Mouse (Mus musculus): ENCODE measurements around the gene Nppa.

Gene Nppa

DNA sequence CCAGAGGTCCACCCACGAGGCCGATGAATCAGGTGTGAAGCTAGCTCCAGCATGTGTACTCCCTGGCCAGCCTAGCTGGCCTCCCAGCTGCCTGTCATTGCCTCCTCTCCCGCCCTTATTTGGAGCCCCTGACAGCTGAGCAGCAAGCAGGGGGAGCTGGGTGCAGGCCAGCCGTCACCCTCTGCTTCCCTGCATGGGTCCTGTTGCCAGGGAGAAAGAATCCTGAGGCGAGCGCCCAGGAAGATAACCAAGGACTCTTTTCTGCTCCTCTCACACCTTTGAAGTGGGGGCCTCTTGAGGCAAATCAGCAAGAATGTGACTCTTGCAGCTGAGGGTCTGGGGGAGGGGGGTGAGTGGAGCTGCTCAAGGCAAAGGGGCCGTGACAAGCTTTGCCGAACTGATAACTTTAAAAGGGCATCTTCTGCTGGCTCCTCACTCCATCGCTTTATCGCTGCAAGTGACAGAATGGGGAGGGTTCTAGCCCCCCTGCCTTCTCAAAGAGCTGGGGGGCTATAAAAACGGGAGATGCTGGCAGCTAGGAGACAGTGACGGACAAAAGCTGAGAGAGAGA is at the start of gene Nppa:
TSS of gene Nppa (plus strand) at position 521 of the 571 bp plus-strand sequence.
- no peak for DNase-seq (ENCODE audit: extremely low spot score)

DNA sequence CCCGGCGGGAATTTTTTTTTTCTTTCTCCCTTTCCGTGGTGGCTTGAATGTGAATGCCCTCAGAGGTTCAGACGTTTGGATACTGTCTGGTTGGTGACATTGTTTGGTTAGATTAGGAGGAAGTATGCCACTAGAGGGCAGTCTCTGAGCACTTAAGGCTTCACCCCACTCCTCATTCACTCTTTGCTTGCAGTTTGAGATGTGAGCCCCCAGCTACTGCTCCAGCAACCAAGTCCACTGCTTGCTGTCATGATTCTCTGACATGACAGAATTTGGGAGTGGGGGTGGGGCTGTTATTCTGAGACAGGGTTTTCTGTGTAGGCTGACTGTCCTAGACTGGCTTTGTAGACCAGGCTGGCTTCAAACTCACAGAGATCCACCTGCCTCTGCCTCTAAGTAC is 46.9 kb upstream of the Nppa start:
- DNase-seq (ENCODE audit: extremely low spot score), result peak; percentile 37

DNA sequence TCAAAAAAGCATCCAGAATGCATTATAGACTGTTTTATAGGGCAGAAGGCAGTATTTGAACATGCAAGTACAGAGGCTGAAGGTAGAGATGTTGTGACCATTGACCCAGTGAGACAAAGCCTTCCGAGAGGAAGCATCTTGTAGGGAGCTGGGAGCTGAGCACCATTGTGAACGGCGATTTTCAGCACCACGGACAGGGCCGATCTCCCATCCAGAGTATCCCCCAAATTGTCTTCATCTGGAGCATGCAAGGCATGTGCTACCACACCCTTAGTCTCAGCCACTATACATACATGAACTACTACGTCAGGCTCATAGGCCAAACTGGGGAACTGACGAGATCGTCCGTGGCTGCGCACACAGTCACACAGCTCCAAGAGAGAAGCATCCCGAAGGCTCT is 43.4 kb upstream of the Nppa start:
- peak; percentile 43 for DNase-seq (ENCODE audit: extremely low spot score)

DNA sequence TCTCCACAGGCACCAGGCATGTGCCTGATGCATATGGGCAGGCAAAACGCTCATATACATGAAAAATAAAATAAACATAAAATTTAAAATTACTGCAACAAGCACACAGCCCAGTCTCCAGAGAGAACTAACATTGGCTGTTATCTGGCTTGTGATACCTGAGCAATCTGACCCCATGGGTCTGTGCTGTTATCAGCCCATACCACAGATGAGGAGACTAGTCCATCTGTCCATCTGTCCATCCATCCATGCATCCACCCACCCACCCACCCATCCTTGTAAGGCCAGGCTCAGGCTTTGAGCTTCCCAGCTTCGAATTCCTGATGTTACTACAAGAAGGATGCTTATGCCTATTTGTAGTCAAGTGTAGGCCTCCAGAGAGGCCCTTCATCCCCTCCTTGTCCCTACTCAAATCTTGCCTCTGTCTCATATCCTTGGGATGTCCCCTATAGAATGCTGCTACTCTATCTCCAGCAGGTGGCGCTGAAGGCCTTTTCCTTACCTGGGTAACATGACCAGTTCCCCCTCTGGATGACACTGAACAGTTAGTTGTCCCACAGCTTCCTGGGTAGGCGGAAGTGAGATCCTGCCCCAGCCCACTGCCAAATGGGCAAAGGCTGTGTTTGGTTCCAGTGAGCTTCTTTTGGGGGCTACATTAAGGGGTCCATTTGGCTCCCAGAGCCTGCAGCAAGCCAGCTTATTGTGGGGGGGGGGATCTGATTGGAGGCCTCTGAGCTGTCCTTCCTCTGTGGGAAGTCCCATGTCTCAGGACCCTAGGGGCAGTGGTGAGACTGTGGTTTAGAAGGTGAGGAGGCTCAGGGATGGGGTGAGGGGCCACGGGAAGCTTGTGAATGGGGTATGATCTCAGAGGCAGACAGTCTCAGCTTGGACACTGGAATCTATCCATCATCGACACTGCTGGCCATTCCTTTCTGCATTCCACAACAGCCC is 40.4 kb upstream of the Nppa start:
- peak; percentile 62 for DNase-seq (ENCODE audit: extremely low spot score)

DNA sequence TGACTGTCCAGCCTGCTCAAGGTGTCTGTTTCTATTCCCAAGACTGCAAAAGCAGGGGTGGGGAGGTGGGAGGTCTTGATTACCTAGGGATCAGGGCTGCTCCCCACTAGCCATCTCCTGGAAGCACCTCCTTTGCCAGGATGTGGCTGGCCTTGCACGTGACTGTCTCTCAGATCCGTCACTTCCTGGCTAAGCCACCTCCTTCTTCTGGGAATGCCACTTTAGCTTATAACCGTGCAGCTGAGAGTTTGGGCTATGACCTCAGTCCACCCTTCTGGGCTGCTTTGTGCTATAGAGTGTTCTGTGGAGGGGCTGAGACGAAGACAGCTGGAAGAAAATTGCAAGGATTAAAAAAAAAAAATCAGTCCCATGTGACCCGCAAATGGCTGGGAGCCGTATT is 37.7 kb upstream of the Nppa start:
- DNase-seq (ENCODE audit: extremely low spot score), result no peak

DNA sequence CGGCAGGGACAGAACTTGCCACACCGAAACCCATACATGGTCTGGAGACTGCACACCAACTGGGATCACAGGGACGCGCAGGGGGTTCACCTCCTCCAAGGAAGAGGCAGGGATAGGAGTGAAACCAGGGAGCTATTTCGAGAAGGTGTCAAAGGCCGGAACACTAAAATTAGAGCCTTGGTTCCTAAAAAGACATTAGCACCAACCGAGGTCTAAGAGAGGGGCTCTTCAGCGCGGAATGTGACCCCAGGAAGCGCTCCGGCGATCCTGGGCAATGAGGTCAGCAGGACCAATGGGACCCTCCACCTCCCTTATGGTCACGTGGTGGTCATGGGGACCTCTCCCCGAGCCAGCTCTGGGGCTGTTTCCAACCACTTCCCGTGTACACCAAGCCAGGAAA is 36.9 kb upstream of the Nppa start:
- no peak for DNase-seq (ENCODE audit: extremely low spot score)

DNA sequence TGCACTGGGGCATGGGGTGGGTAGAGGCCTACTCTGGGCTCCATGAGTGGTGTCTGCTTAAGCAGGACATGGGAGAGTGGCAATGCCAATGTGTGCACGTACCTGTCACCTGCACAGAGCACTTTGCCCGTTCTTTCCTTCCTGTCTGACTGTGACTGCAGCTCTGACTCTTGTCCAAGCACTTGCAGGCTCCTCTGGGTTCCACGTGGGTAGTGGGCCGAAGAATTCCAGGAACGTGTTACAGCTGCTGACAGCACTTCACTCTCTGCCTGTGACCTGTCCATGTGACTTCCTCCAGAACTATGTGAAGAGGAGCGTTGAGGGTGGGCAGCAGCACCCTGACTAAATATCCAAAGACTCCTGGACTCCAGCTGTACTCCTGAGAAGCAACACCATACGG is 34.8 kb upstream of the Nppa start:
- DNase-seq (ENCODE audit: extremely low spot score), result no peak

DNA sequence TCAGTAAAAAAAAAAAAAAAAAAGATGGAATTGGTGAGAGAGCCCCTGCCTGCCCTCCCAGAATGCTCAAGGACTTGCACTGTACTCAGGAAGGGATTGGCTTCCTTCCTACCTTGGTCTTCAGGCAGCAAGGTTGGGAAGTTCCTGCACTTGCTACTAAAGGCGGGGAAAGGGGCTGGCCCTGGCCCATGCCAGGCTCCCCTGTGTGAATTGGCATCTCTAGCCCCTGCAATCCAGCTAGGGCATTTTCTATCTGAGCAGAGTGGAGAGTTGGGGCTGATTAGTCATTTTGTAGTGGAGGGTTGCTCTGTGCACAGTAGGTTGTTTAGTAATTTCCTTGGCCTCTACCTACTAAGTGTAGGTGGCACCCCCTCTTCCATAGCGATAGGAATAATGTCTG is 31.7 kb upstream of the Nppa start:
- DNase-seq (ENCODE audit: extremely low spot score), result no peak

DNA sequence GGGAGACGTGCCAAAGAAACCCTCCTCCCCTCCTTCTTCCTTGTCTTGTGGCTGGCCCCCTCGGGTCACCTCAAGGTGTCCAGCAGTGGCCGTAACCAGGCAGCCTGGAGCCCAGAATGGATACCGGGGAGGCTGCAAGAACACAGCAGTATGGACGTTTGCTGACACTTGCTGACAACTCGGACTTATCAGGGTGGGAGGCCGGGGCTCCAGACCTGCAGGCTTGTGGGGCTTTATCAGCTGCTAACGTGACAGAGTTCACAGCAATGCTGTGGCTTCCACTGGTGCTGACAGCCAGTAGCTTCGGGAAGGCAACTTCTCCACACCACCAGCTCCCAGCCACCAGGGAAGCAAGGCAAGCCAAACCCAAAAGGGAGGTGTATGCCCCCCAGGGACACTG is 31.2 kb upstream of the Nppa start:
- no peak for DNase-seq (ENCODE audit: extremely low spot score)

DNA sequence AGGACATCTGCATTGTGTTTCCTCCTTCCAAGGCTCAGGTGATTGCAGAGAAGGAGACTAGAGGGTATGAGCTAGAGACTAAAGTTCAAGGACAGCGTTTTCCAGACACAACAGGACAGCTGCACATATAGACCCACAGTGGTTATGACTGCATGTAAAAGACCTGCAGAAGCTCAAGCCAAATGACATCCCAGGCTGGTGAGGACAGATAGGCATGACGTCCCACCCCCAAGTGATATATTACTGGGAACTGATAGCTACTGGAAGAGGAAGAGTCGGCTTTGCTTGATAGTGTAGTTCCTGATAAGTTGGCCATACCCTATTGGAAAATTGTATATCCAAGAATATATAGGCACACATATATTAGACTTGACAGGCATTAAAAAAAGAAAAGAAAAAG is 24.3 kb upstream of the Nppa start:
- no peak for DNase-seq (ENCODE audit: extremely low spot score)

DNA sequence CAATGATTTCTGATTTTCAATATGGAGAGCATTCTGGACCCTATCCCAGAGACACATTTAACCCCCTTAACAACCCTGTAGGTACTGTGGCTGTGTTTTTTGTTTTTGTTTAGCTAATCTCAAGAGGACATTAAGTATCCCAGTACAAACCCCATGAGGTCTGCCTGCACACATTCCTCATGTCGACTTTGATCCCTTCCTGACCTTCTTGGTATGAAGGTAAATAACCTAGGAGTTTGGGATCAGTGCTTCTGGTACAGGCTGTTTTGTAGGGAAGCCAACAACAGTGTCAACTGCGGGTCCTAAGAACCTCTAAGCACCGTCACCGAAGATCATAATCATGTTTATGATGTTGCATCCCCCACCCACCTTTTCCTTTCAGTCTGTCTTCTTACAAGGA is 22.8 kb upstream of the Nppa start:
- DNase-seq (ENCODE audit: extremely low spot score), result no peak

DNA sequence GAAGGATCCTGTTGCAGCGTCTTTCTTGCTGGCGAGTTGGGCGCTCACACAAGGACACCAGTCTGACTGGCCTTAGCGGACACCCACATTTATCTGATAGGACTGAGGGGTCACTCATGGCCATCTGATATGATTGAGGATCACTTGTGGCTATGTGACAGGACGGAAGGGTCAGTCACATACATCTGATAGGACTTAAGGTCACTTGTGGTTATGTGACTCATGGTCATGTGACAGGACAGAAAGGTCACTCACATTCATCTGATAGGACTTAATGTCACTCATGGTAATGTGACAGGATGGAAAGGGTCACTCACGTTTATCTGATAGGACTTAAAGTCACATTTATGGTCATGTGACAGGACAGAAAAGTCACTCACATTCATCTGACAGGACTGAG is 22.1 kb upstream of the Nppa start:
- DNase-seq (ENCODE audit: extremely low spot score), result no peak

DNA sequence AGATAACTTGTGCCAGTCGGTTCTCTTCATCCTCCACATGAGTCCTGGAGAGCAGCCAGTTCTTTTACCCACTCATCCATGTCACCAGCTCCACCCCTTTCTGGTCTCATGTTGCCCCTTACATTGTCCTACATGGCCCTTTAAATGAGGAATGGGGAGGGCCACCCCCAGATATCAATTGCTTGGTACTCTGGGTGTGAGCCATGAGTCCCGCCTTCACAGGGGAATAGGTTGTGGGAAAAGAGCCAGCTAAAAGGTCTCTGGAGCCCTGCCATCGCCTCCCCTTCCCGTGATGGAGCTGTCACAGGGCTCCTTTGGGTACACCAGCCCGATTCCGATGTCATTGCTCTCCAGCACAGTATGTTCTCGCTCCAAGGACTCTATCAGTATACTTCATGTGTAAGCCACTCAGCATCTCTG is 21.1 kb upstream of the Nppa start:
- no peak for DNase-seq (ENCODE audit: extremely low spot score)

DNA sequence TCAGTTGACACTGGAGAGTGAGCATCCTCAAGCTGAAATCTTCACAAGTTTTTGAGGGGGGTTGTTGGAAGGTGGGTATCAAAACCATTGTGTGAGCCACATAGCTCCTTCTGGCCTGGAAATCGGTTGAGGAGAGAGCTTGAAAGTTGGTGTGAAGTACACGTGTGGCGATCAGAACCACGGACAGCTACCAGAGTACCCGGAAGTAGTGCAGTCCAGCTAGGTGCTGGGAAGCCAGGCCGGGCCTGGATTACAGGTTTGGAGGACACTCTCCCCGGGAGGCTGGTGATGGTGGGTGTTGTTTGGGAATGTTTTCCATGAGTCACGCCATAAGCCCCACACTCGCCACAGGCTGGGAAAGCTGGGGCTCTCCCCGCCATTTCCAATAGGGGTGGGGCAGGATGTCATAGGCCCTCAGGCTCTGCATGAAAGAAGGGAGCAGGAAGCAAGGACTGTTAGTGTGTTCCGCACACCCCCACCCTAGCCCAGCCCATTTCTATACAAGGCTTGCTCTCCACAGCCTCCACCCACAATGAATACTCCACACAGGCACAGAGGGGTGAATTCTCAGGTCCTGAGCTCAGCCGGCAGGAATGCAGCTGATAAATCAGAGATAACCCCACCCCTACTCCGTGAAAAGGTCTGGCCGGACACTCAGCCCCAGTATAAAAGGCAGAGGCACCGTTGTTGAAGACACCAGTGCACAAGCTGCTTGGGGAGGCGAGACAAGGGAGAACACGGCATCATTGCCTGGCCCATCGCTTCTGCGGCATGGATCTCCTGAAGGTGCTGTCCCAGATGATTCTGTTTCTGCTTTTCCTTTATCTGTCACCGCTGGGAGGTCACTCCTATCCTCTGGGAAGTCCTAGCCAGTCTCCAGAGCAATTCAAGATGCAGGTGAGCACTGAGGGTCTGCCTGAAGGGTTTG is 15.1 kb upstream of the Nppa start, which contains the start of gene Nppb:
TSS of gene Nppb (plus strand) at position 584 of the 928 bp plus-strand sequence.
- DNase-seq (ENCODE audit: extremely low spot score), result peak; percentile 52

DNA sequence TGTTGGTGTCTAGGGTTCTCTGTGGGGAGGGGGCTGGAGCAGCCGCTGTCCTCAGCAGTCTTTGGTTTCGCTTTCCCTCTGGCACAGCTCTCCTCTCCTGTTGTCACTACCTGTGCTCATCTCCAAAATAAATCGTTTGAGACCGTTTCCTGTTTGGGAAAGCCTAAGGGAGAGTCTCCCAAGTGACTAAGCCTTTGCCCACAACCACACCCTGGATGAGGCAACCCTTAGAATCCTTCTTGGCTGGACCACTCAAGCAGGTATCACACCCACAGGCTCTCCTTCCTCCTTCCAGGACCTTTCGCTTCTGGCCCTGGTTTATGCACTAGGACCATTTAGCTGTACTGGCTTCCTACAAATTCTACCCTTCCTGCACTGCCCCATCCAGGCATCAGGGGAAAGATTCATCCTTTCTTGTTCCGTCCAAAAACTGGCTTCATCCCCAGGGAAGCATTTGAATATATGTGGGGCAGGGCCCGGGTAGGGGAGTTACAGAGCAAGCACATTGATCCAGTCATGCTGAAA is 6.9 kb upstream of the Nppa start:
- DNase-seq (ENCODE audit: extremely low spot score), result no peak

DNA sequence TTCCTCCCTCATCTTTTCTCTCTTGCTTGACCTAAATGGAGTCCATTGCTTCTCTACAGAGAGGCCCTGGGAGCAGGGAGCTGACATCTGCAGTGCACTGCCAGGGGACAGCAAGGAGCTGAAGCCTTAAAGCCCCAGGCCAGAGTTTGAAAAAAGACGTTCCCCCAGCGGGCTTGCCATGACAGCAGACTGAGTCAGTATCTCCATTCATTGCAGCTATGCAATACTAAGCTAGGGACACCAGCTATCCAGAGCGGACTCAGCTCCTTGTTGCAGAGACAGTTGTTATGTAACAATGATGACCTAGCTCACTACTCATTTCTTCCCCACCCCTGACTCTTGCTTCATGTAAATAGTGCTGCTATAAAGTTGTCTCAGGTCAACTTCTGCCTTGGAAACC is 5.2 kb upstream of the Nppa start:
- DNase-seq (ENCODE audit: extremely low spot score), result no peak

DNA sequence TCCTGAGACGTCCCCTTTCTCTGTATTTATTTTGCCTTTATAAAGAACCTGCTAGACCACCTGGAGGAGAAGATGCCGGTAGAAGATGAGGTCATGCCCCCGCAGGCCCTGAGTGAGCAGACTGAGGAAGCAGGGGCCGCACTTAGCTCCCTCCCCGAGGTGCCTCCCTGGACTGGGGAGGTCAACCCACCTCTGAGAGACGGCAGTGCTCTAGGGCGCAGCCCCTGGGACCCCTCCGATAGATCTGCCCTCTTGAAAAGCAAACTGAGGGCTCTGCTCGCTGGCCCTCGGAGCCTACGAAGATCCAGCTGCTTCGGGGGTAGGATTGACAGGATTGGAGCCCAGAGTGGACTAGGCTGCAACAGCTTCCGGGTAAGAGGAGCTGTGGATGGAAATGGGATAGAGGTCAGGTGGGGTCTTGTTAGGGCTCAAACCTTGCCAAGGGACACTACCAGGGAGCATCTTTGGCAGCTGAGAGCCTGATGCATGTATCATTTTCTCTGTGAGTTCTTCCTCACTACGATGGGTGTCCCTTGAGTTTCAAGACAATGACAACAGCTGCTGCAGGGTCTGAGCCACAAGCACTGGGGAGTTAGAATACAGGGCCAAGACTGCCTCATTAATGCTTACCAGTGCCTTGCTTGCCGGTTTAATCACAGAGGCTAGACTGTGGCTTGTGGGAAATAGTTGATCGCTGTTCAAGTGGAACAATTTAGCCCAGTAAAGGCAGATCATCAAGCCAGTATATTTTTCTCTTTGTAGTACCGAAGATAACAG is 679 bp downstream of the Nppa start:
- DNase-seq (ENCODE audit: extremely low spot score), result no peak

DNA sequence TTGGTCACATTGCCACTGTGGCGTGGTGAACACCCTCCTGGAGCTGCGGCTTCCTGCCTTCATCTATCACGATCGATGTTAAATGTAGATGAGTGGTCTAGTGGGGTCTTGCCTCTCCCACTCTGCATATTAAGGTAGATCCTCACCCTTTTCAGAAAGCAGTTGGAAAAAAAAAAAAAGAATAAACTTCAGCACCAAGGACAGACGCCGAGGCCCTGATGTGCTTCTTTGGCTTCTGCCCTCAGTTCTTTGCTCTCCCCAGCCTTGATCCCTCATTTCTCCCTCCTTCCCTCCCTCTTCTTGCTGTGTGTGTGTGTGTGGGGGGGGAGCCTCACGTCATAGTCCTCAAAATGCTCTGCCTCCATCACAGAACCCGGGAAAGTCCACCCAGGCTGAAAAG is 1.3 kb downstream of the Nppa start:
- DNase-seq (ENCODE audit: extremely low spot score), result no peak

DNA sequence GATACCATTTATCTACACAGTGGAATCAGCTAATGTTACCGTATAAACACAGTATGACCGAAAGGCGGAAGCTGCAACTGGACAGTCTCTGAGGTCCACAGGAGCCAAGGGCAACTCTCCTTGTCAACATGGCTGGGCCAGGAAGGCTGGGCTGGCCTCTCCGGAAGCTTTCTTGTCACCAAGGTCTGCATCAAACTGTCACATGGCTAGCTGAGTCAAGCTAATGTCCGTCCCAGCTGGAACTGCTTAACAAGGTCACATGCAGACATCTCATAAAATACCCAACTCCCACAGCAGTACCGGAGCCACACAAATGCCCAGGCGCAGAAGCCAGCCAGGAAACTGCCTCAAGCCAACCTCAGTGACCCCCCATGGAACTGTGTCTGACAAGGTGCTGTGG is 3.8 kb downstream of the Nppa start:
- DNase-seq (ENCODE audit: extremely low spot score), result no peak

DNA sequence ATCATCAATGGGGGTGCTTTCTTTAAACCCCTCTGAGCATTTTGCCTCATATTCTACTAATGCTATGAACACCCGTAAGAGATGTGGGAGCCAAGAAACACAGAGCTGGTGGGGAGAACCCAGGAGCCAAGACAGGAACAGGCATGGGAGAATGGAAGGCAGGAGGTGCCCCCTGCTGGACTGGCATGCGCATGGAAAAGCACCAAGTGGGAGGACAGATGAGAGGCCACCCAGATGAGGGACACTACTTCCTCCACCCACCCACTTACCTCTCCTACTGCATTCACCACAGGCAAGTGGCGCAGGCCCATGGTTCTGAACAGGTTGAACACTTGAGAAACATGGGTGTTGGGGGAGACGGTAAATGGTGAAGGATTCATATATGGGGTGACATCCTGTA is 7.9 kb downstream of the Nppa start:
- no peak for DNase-seq (ENCODE audit: extremely low spot score)

DNA sequence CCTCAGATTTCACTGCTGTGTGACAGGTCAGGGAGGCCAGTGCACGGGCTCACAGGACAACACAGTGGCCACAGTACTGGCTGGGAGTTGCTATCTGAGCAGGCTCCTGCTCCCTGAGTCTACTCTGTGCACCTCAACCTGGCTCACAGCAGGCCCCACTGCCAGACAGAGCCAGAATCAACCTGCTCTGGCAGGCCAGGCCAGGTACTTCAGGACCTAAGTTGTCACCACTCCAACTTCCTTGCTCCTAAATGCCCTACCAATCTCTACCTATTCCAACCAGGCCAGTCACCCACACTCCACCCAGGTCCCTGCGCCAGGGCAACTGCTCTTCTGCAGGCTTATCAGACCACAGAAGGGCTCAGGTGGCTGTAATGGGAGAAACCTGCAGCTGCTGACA is 9.1 kb downstream of the Nppa start:
- no peak for DNase-seq (ENCODE audit: extremely low spot score)
